Mouse (Mus musculus) heart, embryonic 11.5 days (tissue): ENCODE results near the gene Nbr1. TPM values are rescaled to one million over a fixed set of nuclear protein-coding genes. Genes with fewer than 3 reads are reported as not detected.

Source experiments
- ATAC-seq: fragments of 200-750 bp; cut with Nextera tagmentation; replicated peaks from 2 replicates; pipeline ENCODE4 v1.8.0; 2017; ENCODE audit warnings: moderate library complexity; ENCODE audit not compliant: insufficient number of reproducible peaks, low FRiP score, low TSS enrichment
- H3K27ac ChIP-seq: fragments of 300-500 bp; sonication (generic); 2 replicates; pipeline ENCODE4 v1.5.1; 2014; ENCODE audit warnings: mild to moderate bottlenecking, low read depth, low read length
- H3K27me3 ChIP-seq: fragments of 300-500 bp; sonication (generic); 2 replicates; pipeline ENCODE4 v1.6.1; 2014; ENCODE audit warnings: mild to moderate bottlenecking, low read length, mixed read lengths; ENCODE audit not compliant: control insufficient read depth, insufficient read depth
- H3K36me3 ChIP-seq: fragments of 300-500 bp; sonication (generic); 2 replicates; pipeline ENCODE4 v1.6.1; 2014; ENCODE audit warnings: mild to moderate bottlenecking, low read length, moderate library complexity, mixed read lengths; ENCODE audit not compliant: control insufficient read depth, insufficient read depth
- H3K4me1 ChIP-seq: fragments of 300-500 bp; sonication (generic); 2 replicates; pipeline ENCODE4 v1.6.1; 2014; ENCODE audit warnings: low read length; ENCODE audit not compliant: control insufficient read depth, insufficient read depth
- H3K4me2 ChIP-seq: fragments of 300-500 bp; sonication (generic); 2 replicates; pipeline ENCODE4 v1.6.1; 2014; ENCODE audit warnings: mild to moderate bottlenecking, moderate library complexity
- H3K4me3 ChIP-seq: fragments of 300-500 bp; sonication (generic); 2 replicates; pipeline ENCODE4 v1.5.1; 2014; ENCODE audit warnings: low read depth, low read length
- H3K9ac ChIP-seq: fragments of 300-500 bp; sonication (generic); 2 replicates; pipeline ENCODE4 v1.6.1; 2014; ENCODE audit warnings: mild to moderate bottlenecking, low read depth, low read length, moderate library complexity
- H3K9me3 ChIP-seq: fragments of 300-500 bp; sonication (generic); replicated peaks from 2 replicates; pipeline ENCODE4 v1.6.1; 2016; ENCODE audit warnings: low read length; ENCODE audit not compliant: control insufficient read depth
- WGBS: fragments of 180-500 bp; shearing (Covaris S2); extraction: QIAGEN DNeasy Blood & Tissue Kit; methylation state at CpG from one replicate; pipeline ENCODE4 v1.1.7; 2014; ENCODE audit not compliant: insufficient replicate concordance; 5-methylcytosine and 5-hydroxymethylcytosine counted together
- polyA plus RNA-seq: library from polyadenylated mRNA; unstranded; fragments of >200 nt; fragmentation: Nextera tagmentation; extraction: Ambion mirVana; gene quantifications from 2 replicates; pipeline ENCODE4 v1.2.1, GENCODE M21; 2014

The Nbr1 gene
- polyA plus RNA-seq, 1 experiment from 2014 or later = 48.4 TPM

GRCm38 (mm10) chr11:101526686-101527085 is 25.3 kb upstream of the Nbr1 start:
- Histone ChIP-seq H3K36me3 (peaks cover 19% of the 10 kb centered on the region), H3K27me3 (no peaks in the 10 kb centered on the region), H3K4me2 (no peak overlapping the region), H3K27ac (no peak overlapping the region), H3K4me1 (no peaks in the 10 kb centered on the region), H3K9ac (no peak overlapping the region), H3K9me3 (no peaks in the 10 kb centered on the region), H3K4me3 (no peak overlapping the region)
- 81% methylated on average over 4 of the region's 4 CpGs for WGBS
- ATAC-seq = no peak

GRCm38 (mm10) chr11:101543533-101543932 is 8.4 kb upstream of the Nbr1 start:
- 87% methylated on average over 9 of the region's 9 CpGs for WGBS
- Histone ChIP-seq H3K4me1 (no peaks in the 10 kb centered on the region), H3K36me3 (no peaks in the 10 kb centered on the region; the same call in 1 of the 2 replicates), H3K9me3 (no peaks in the 10 kb centered on the region), H3K4me2 (no peak overlapping the region), H3K27me3 (no peaks in the 10 kb centered on the region), H3K9ac (no peak overlapping the region), H3K27ac (no peak overlapping the region), H3K4me3 (no peak overlapping the region)
- no peak for ATAC-seq

GRCm38 (mm10) chr11:101544132-101544531 is 7.8 kb upstream of the Nbr1 start:
- 67% methylated on average over 1 of the region's 1 CpGs for WGBS
- Histone ChIP-seq H3K27ac (no peak overlapping the region), H3K4me2 (no peak overlapping the region), H3K27me3 (no peaks in the 10 kb centered on the region), H3K4me3 (no peak overlapping the region), H3K9me3 (no peaks in the 10 kb centered on the region), H3K36me3 (no peaks in the 10 kb centered on the region; the same call in 1 of the 2 replicates), H3K9ac (0 out of 2 replicates have a peak overlapping the region, but pooled peaks have one; percentile 3), H3K4me1 (no peaks in the 10 kb centered on the region)
- no peak for ATAC-seq

GRCm38 (mm10) chr11:101548526-101548925 is 3.4 kb upstream of the Nbr1 start:
- Histone ChIP-seq H3K27me3 (no peaks in the 10 kb centered on the region), H3K9ac (no peak overlapping the region), H3K27ac (no peak overlapping the region), H3K4me3 (no peak overlapping the region), H3K4me2 (no peak overlapping the region), H3K36me3 (no peaks in the 10 kb centered on the region), H3K4me1 (peaks cover 6% of the 10 kb centered on the region), H3K9me3 (no peaks in the 10 kb centered on the region)
- ATAC-seq = no peak

GRCm38 (mm10) chr11:101552476-101553300 is 739 bp downstream of the Nbr1 start:
- H3K27ac ChIP-seq = peak overlapping the region; percentile 91
- peak overlapping the region; percentile 70 for H3K4me2 ChIP-seq
- H3K4me3 ChIP-seq = peak overlapping the region; percentile 59
- no peaks in the 10 kb centered on the region; the same call in 1 of the 2 replicates for H3K36me3 ChIP-seq
- under 1% methylated on average over 37 of the region's 37 CpGs for WGBS
- H3K9ac ChIP-seq = peak overlapping the region; percentile 76
- no peaks in the 10 kb centered on the region for H3K27me3 ChIP-seq
- ATAC-seq = peak; percentile 96
- peaks cover 14% of the 10 kb centered on the region for H3K4me1 ChIP-seq
- no peaks in the 10 kb centered on the region for H3K9me3 ChIP-seq

GRCm38 (mm10) chr11:101553354-101553930 is 1.5 kb downstream of the Nbr1 start:
- H3K4me3 ChIP-seq = peak overlapping the region; percentile 59
- H3K27me3 ChIP-seq = no peaks in the 10 kb centered on the region
- no peaks in the 10 kb centered on the region for H3K9me3 ChIP-seq
- H3K36me3 ChIP-seq = no peaks in the 10 kb centered on the region; the same call in 1 of the 2 replicates
- peak overlapping the region; percentile 76 for H3K9ac ChIP-seq
- peak overlapping the region; percentile 70 for H3K4me2 ChIP-seq
- peaks cover 14% of the 10 kb centered on the region for H3K4me1 ChIP-seq
- H3K27ac ChIP-seq = peak overlapping the region; percentile 84; the same call in 1 of the 2 replicates
- ATAC-seq = no peak
- WGBS = 14% methylated on average over 8 of the region's 8 CpGs

- no peaks in the 10 kb centered on the region for H3K9me3 ChIP-seq
- no peaks in the 10 kb centered on the region for H3K27me3 ChIP-seq
- no peak for ATAC-seq
- WGBS = 87% methylated on average over 7 of the region's 7 CpGs
- H3K36me3 ChIP-seq = peaks cover 2% of the 10 kb centered on the region; the same call in 1 of the 2 replicates
- no peak overlapping the region for H3K27ac ChIP-seq
- no peak overlapping the region for H3K4me3 ChIP-seq
- H3K9ac ChIP-seq = no peak overlapping the region
- peaks cover 8% of the 10 kb centered on the region for H3K4me1 ChIP-seq
- H3K4me2 ChIP-seq = no peak overlapping the region
Observed at GRCm38 (mm10) chr11:101556541-101556940, 4.6 kb downstream of the Nbr1 start.

- H3K27ac ChIP-seq = no peak overlapping the region
- no peak overlapping the region for H3K4me3 ChIP-seq
- H3K9ac ChIP-seq = no peak overlapping the region
- H3K9me3 ChIP-seq = no peaks in the 10 kb centered on the region
- H3K36me3 ChIP-seq = peaks cover 2% of the 10 kb centered on the region; the same call in 1 of the 2 replicates
- peaks cover 8% of the 10 kb centered on the region for H3K4me1 ChIP-seq
- ATAC-seq = no peak
- WGBS = 73% methylated on average over 2 of the region's 2 CpGs
- no peak overlapping the region for H3K4me2 ChIP-seq
- H3K27me3 ChIP-seq = no peaks in the 10 kb centered on the region
Observed at GRCm38 (mm10) chr11:101556954-101557353, 5.0 kb downstream of the Nbr1 start.
